Mouse (Mus musculus) naive thymus-derived CD4-positive, alpha-beta T cell, adult 2 months (primary cell): ENCODE results near the gene Tagln.

Experiments
- DNase-seq: peaks from one replicate; pipeline ENCODE4 v3.0.0-alpha.2; 2011; ENCODE audit warnings: low read depth

Gene Tagln

GRCm38 (mm10) chr9:45935628-45936210, at the start of gene Tagln:
TSS of gene Tagln (minus strand) at chr9:45936058.
- DNase-seq = no peak

- no peak for DNase-seq
Observed at GRCm38 (mm10) chr9:45985229-45985567, 49.3 kb upstream of the Tagln start.

- peak; percentile 91 for DNase-seq
Observed at GRCm38 (mm10) chr9:45984409-45985228, 48.8 kb upstream of the Tagln start.

GRCm38 (mm10) chr9:45983676-45984408, 48.0 kb upstream of the Tagln start:
- DNase-seq = peak; percentile 55

GRCm38 (mm10) chr9:45981331-45981730, 45.5 kb upstream of the Tagln start:
- peak; percentile 54 for DNase-seq

GRCm38 (mm10) chr9:45980611-45981010, 44.8 kb upstream of the Tagln start:
- no peak for DNase-seq

- DNase-seq = no peak
Observed at GRCm38 (mm10) chr9:45979778-45980177, 43.9 kb upstream of the Tagln start.

- peak; percentile 57 for DNase-seq
Observed at GRCm38 (mm10) chr9:45976884-45977283, 41.0 kb upstream of the Tagln start.

GRCm38 (mm10) chr9:45963577-45963976, 27.7 kb upstream of the Tagln start:
- no peak for DNase-seq

GRCm38 (mm10) chr9:45961855-45962254, 26.0 kb upstream of the Tagln start:
- no peak for DNase-seq

GRCm38 (mm10) chr9:45959661-45960060, 23.8 kb upstream of the Tagln start:
- DNase-seq = no peak

- DNase-seq = no peak
Observed at GRCm38 (mm10) chr9:45958851-45959250, 23.0 kb upstream of the Tagln start.

- no peak for DNase-seq
Observed at GRCm38 (mm10) chr9:45958023-45958670, 22.3 kb upstream of the Tagln start.

- DNase-seq = peak; percentile 93
Observed at GRCm38 (mm10) chr9:45955107-45955963, 19.5 kb upstream of the Tagln start, which contains the start of gene Sidt2. TSS of gene Sidt2 (minus strand) at chr9:45955258.

GRCm38 (mm10) chr9:45954294-45955106, 18.6 kb upstream of the Tagln start:
- peak; percentile 77 for DNase-seq

GRCm38 (mm10) chr9:45953511-45954293, 17.8 kb upstream of the Tagln start:
- no peak for DNase-seq

- DNase-seq = no peak
Observed at GRCm38 (mm10) chr9:45952890-45953289, 17.0 kb upstream of the Tagln start.

- no peak for DNase-seq
Observed at GRCm38 (mm10) chr9:45952057-45952456, 16.2 kb upstream of the Tagln start.

GRCm38 (mm10) chr9:45946872-45947183, 11.0 kb upstream of the Tagln start:
- no peak for DNase-seq
